In genomic region chr7:94249501-94249900, GRCm38 (mm10) we compare ENCODE assay signal across 19 mouse cellular contexts.
"Had no signal": no experiment of that assay in that cellular context is flagged by ENCODE, and none has a peak within 500 bp of the region (broad histone marks: within the 10 kb centered on the region; RNA-seq: fewer than 3 reads in every experiment).

No protein-coding gene starts in this region.

- DNase-seq: lung, adult 18-20 months; lung, embryonic 14.5 days; lung, postnatal 10 days; lung, postnatal 4 days; midbrain, embryonic 14.5 days; retina, postnatal 1 day; right cerebral cortex, adult 18-20 months; right cerebral cortex, postnatal 25 days; right cerebral cortex, postnatal 4 days; spleen, adult 18-20 months; thymus, adult 18-20 months; thymus, postnatal 14 days; thymus, postnatal 36 days had no signal

- H3K36me3 ChIP-seq: midbrain, embryonic 10.5 days; midbrain, embryonic 12.5 days; neural tube, embryonic 13.5 days; neural tube, embryonic 15.5 days had no signal

- H3K9ac ChIP-seq: lung, embryonic 14.5 days; midbrain, embryonic 12.5 days; neural tube, embryonic 13.5 days; neural tube, embryonic 15.5 days had no signal

- H3K27ac ChIP-seq: midbrain, embryonic 10.5 days; midbrain, embryonic 12.5 days; neural tube, embryonic 13.5 days; neural tube, embryonic 15.5 days had no signal

- H3K4me3 ChIP-seq: midbrain, embryonic 10.5 days; midbrain, embryonic 12.5 days; myocyte; neural tube, embryonic 13.5 days; neural tube, embryonic 15.5 days had no signal

- ATAC-seq: midbrain, embryonic 16.5 days had no signal

- H3K4me2 ChIP-seq: lung, embryonic 14.5 days; midbrain, embryonic 12.5 days; neural tube, embryonic 13.5 days; neural tube, embryonic 15.5 days had no signal

- H3K27me3 ChIP-seq: midbrain, embryonic 12.5 days; neural tube, embryonic 13.5 days; neural tube, embryonic 15.5 days had no signal

- H3K9me3 ChIP-seq: midbrain, embryonic 10.5 days; midbrain, embryonic 12.5 days; neural tube, embryonic 13.5 days; neural tube, embryonic 15.5 days had no signal

- H3K4me1 ChIP-seq: midbrain, embryonic 12.5 days; neural tube, embryonic 13.5 days; neural tube, embryonic 15.5 days had no signal
